Mouse (Mus musculus) NIH3T3 (cell line): ENCODE measurements around the gene Adam12.

ENCODE experiments used
- DNase-seq: peaks from one replicate; pipeline ENCODE4 v3.0.0-alpha.2; 2012; ENCODE audit warnings: low read depth

Gene Adam12

GRCm38 (mm10) chr7:134150305-134150704 is 81.6 kb downstream of the Adam12 start:
- no peak for DNase-seq

DNA sequence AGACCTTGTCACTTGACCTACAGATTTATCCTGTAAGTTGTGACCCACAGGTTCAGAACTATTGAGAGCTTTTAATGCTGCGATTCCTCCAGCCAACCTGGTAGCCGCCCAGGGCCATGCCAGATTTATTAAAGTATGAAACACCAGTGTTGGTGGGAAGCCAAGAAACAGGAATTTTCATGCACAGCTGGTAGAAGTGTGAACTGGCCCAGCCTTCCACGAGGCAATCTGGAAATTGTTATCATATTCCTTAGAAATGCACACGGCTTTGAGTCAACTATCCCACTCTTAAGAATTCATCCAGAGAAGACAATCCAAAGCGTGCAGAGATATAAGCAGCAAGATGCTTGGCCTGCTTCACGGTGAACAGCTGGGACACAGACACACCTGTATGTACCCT is 82.6 kb downstream of the Adam12 start:
- DNase-seq = peak; percentile 82

GRCm38 (mm10) chr7:134147561-134147960 is 84.4 kb downstream of the Adam12 start:
- no peak for DNase-seq

GRCm38 (mm10) chr7:134146821-134147220 is 85.1 kb downstream of the Adam12 start:
- no peak for DNase-seq

DNA sequence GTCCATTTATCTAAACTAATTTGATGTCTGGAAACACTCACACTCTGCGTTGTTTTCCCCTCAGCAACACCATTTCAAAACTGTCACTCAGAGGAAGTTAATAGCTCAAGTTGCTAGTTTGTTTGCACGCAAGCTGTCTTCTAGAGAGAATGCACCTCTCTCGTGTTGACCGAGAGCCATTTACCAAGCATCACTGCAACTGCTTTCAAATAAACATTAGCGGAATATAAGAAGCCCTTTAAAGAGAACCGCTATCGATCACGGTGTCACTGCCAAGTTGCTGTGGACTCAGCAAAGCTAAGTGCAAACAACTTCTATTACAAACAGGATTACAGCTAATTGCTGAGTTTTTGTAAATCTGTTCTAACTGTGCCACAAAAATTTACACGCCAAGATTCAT is 87.8 kb downstream of the Adam12 start:
- no peak for DNase-seq

DNA sequence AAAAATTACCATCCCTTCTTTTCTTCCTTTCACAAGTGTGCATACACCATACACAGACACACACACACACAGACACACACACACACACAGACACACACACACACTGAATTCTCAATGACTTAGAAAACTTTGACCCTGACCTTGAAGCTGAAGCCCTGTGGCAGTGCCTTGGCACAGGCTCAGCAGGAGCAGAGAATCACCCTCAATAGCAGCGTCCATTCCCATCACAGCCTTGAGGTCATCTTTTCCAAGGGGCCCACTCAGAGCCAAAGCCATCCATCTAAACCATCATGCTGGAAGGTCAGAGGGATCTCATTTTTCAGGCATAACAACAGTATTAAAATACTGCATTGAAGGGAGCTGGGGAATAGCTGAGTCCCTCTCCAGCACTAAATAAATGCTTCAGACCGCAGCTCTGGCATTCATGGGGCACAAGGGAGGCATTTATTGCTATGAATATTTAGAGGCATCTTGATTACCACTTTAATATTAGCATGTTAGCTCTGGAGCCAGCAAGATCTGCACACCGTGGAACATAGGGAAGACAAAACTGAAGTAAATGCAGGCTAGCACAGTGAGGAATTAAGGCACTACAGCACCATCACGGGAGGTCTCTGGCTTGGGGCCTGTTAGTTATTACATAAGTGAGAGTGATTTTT is 92.5 kb downstream of the Adam12 start:
- DNase-seq = no peak

- no peak for DNase-seq
Measured at GRCm38 (mm10) chr7:134132323-134132722, 99.6 kb downstream of the Adam12 start.

GRCm38 (mm10) chr7:134128087-134128522 is 103.8 kb downstream of the Adam12 start:
- peak; percentile 18 for DNase-seq

GRCm38 (mm10) chr7:134121397-134121796 is 110.5 kb downstream of the Adam12 start:
- DNase-seq = no peak

DNA sequence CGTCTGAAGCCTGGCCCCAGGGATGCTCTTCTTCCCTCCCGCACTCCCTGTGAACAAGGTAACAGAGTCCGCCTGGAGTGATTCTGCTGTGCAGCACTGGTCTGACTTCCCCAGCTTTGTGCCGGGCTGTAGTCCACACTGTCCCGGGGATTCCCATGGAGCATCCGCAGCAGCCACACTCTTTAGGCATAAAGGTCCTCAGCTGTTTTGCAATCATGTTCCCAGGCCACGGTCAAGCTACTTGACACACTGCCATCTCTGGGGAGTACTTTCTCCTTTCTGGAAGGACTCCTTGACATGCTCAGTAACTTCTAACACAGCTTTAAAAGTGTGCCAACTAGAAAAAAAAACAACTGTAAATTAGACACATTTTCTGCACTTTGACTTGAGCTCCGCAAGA is 116.5 kb downstream of the Adam12 start:
- DNase-seq = no peak

GRCm38 (mm10) chr7:134114311-134115188 is 117.4 kb downstream of the Adam12 start:
- DNase-seq = peak; percentile 76

GRCm38 (mm10) chr7:134113829-134114228 is 118.1 kb downstream of the Adam12 start:
- DNase-seq = no peak

DNA sequence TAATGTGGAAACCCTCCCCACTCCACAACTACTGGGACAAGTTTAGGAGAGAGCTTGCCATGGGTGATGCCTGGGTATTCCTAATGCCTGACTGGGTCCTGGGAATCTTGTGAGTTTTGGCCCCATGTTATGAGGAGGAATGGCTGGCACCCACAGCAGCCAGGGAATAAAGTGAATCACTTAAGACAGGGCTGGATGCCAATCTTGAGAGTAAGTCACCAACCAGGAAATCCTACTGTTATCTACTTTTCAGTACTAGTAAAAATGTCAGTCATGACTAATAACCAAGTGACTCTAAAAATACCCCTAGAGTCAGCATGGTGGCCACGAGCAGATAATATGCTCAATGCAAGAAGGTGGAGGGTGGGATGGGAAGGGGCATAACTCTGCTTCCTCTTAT is 121.8 kb downstream of the Adam12 start:
- peak; percentile 74 for DNase-seq

DNA sequence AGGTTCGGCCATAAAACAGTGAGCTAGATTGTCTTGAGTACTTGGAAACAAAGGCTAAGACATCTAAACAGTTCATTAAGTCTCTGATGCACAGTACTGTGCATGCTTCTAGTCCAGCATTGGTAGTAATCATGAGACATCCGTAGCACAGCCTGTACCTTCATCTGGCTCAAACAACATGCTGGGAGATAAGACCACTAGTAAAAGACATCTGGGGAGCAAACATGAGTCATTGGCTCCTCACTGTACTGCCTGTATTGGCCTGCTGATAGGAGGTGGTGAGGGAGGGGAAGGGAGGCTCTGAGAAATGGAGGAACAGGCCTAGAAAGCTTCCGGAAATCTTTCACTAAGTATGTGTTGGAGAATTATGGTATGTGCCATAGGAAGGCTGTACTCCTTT is 124.1 kb downstream of the Adam12 start:
- peak; percentile 37 for DNase-seq

DNA sequence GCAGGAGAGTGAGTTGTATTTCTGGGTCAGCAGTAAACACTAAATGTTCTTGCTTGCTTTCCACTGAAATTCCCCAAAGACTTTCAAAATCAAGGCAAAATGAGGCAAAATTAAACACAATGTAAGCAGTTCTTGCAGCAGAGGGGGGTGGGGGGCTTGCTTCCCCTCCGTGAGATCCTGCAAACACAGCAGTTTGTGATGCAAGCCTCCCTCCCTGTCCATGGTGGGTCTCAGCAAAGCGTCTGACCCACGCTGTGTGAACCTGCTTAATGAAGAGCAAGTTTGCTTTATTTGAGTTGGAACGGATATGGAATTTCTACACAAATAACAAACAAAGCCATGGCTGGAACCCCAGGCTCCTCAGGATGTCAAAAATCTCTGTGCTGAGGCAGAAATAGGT is 132.9 kb downstream of the Adam12 start:
- DNase-seq = no peak

DNA sequence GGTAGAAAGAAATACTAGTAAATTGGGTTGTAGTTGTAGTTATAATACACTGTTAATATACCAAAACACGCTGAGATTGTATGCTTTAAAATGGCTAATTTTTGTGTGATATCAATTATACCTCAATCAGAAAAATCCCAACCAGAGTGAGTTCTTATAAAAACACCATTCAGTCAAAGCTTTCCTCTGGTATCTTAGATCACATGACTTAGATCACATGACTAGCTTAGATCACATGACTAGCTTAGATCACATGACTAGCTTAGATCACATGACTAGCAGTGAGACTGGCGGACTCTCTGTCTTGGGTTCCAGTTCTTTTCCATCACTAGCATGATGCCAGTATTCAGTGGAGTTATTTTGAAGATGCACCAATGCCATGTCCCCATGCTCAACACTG is 134.1 kb downstream of the Adam12 start:
- no peak for DNase-seq

- DNase-seq = peak; percentile 61
Measured at GRCm38 (mm10) chr7:134093871-134094270, 138.1 kb downstream of the Adam12 start.

DNA sequence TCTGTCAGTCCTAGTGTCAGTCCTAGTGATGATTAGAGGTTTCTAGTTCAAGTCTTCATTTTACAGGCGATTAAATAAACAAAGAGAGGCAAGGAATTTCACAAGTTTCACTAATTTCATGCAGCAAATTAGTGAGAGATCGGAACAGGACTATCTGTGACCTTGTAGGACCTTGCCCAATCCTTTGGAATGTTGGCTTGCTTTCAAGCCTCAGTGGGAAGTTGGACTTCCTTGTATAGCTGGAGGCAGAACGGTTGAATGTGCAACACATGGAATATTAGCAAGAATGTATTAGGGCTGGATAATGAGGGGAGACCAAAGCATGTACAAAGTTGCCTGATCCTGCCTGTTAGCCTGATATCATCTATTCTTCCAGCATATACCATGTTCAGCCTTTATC is 141.2 kb downstream of the Adam12 start:
- no peak for DNase-seq

DNA sequence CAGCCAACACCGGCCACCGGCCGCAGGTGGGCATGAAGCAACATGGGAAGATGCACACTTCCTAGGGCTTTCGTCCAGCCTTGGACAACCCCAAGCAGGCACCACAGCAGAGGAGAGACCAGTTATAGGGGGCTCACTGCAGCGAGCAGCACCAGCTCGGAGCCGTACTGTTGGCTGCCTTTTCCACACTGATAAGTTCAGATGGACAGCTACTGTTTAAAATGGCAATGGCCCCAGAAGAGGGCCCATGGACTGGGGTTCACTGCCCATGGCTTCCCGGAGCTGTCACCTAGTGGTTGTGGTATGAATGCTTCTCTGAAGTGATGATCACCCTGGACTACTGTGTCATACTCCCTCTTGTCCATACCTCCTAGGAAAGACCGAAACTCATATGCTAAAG is 141.7 kb downstream of the Adam12 start:
- no peak for DNase-seq

- no peak for DNase-seq
Measured at GRCm38 (mm10) chr7:134088548-134089347, 143.2 kb downstream of the Adam12 start.

GRCm38 (mm10) chr7:134085396-134085795 is 146.6 kb downstream of the Adam12 start:
- DNase-seq = no peak

DNA sequence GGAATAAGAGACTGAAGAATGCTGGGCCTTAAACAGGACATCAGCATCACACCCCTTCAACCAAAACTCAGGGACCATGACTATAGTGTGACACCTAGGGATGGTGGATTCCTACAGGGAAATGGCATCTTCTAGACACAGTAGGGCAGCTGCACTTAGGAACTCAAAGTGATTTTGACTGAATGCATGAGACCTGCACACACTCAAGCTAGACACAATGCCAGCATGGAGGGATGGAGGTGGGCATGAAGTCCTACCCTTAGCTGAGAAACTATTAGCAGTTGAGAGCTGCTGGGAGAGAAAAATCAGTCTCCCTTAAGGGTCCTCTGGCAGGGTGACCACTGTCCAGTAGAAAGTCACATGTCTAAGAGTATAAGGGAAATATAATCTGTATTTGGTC is 147.0 kb downstream of the Adam12 start:
- DNase-seq = no peak
